Mouse (Mus musculus): ENCODE results near the gene Unc93a. TPM values are rescaled to one million over a fixed set of nuclear protein-coding genes. Genes with fewer than 3 reads are reported as not detected.
"Not testable (repeated sequence)": the region's sequence is repeated elsewhere in the genome, so short reads cannot be mapped to it uniquely, and the experiment has no call there.

Unc93a gene
- 0.77 and 15.8 TPM in 2 replicates for polyA plus RNA-seq (2012; rRNA removed)

DNA sequence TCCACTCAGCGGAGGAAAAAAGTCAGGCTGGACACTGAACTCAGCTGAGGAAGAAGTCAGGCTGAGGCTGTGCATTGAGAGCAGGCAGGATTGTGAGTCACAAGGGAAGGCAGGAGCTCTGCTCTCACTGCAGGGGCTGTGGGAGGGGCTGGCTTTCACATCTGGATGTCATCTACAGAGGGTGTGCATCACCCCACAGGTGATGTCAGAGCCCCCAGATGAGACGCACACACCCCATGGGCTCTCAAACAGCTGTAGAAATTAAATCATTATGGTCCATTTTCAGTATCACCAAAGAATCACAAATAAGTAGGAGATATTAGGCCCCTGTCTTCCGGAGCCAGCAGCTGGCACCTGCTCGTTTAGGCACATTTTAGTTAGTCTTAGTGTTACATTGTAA is at the start of gene Unc93a:
TSS of gene Unc93a (minus strand) at position 101 of the 400 bp plus-strand sequence.
- not testable (repeated sequence) for H3K4me3 ChIP-seq (ENCODE audit: low read depth, low read length); H3K27me3 ChIP-seq (ENCODE audit: control insufficient read depth, insufficient read depth, low read length); H3K36me3 ChIP-seq (ENCODE audit: control insufficient read depth, insufficient read depth, low read length); H3K4me1 ChIP-seq (ENCODE audit: control insufficient read depth, insufficient read depth, insufficient read length, low read length)
- H3K27ac ChIP-seq (ENCODE audit: insufficient read depth, low read depth, low read length): peak within 1 kb of the TSS; percentile 71
- 61% methylated on average over 3 of the region's 4 CpGs for WGBS

DNA sequence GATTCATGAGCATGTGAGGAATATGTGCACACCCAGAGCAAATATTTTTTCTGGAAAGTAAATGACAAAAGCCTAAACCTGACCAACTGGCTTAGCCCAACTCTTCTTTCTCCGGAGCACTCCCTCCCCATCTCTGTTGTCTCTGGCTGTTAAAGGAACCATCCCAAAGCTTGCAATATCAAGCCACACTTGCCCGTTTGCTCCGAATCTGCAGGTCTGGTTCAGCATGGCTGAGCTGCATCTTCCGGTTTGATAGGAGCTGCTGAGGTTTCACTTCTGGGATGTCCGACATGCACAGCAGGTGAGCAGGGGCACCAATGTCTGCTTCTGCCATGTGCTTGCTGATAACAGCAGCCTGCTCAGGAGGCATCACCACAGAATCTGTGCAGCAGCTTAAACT is 48.9 kb upstream of the Unc93a start:
- H3K4me3 ChIP-seq (ENCODE audit: low read depth, low read length); H3K4me1 ChIP-seq (ENCODE audit: control insufficient read depth, insufficient read depth, insufficient read length, low read length); H3K36me3 ChIP-seq (ENCODE audit: control insufficient read depth, insufficient read depth, low read length); H3K27me3 ChIP-seq (ENCODE audit: control insufficient read depth, insufficient read depth, low read length); H3K27ac ChIP-seq (ENCODE audit: insufficient read depth, low read depth, low read length): not testable (repeated sequence)
- 90% methylated on average over 5 of the region's 5 CpGs for WGBS

DNA sequence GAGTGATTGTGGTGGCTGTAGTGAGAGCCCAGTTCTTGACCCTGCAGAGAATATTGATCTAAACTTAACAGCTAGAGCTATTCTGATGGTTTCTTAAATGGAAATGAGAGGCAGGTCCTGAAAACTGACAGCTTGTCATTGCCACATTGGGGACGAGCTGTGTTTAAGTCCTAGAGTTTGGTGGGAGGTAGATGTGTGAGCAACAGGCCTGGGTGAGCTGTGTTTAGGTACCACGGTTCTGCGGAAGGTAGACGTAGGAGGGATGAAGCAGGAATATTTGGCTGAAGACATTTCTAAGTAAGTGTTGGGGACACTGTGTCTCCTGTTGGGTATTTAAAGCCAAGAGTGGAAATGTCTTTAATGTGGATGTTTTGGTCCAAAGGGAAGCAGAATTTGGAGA is 47.4 kb upstream of the Unc93a start:
- not testable (repeated sequence) for H3K36me3 ChIP-seq (ENCODE audit: control insufficient read depth, insufficient read depth, low read length); H3K27ac ChIP-seq (ENCODE audit: insufficient read depth, low read depth, low read length); H3K4me1 ChIP-seq (ENCODE audit: control insufficient read depth, insufficient read depth, insufficient read length, low read length); H3K27me3 ChIP-seq (ENCODE audit: control insufficient read depth, insufficient read depth, low read length); H3K4me3 ChIP-seq (ENCODE audit: low read depth, low read length)
- WGBS: 85% methylated on average over 4 of the region's 4 CpGs

DNA sequence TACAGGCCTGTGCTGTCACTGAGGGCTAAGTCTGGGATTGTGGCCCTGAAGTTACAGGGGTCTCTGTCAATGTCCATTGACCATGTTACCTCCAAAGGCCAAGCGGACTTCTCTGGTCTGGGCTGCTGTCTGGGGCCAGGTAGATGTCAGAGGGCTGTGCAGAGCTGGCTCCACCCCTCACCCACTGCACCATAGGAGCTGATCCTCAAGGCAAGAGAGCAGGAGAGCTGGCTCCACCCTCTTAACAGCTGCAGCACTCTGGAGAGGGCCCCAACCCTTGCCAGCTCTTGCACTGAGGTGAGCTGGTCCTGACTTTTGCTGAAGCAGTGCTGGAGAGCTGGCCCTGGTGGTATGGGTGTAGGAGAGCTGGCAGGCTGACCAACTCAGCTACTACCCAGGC is 46.2 kb upstream of the Unc93a start:
- WGBS: 57% methylated on average over 1 of the region's 1 CpGs
- not testable (repeated sequence) for H3K27ac ChIP-seq (ENCODE audit: insufficient read depth, low read depth, low read length); H3K4me1 ChIP-seq (ENCODE audit: control insufficient read depth, insufficient read depth, insufficient read length, low read length); H3K4me3 ChIP-seq (ENCODE audit: low read depth, low read length); H3K27me3 ChIP-seq (ENCODE audit: control insufficient read depth, insufficient read depth, low read length); H3K36me3 ChIP-seq (ENCODE audit: control insufficient read depth, insufficient read depth, low read length)

DNA sequence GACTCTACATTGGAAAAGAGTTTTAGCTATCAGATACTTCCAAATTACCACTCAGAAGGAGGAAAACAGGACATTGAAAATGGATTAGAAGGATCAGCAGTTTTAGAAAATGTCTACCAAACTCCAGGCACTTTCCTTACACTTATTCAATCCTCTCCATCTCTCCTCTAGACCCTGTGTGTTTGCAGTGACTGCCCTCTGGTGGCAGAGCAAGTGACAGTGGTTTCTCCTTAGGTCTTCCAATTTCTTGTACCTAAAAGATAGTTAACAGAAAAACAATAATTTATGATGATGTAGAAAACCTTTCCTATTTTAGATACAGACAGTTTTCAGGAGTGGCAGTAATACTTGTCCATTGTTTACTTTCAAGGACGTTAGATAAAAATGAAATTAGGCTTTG is 44.0 kb upstream of the Unc93a start:
- WGBS: 57% methylated on average over 1 of the region's 1 CpGs
- not testable (repeated sequence) for H3K27me3 ChIP-seq (ENCODE audit: control insufficient read depth, insufficient read depth, low read length); H3K27ac ChIP-seq (ENCODE audit: insufficient read depth, low read depth, low read length)

DNA sequence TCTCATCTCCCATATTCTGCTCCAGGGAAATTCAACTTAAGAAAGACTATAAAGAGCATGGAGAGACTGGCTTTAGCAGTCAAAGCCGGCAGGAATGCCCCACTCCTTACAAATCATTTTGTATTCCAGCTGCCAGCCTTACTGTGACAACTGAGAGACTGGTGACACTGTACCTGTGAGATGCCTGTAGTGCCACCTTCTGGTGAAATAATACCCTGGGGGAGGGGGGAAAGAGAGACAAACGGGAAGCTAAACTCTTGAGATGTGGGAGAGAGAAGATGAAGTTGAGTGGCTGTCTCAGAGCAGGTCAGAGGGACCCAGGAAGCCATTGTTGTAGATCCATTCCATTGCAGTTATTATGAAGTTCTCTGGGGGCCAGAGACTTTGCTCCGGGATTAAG is 42.4 kb upstream of the Unc93a start:
- not testable (repeated sequence) for H3K27ac ChIP-seq (ENCODE audit: insufficient read depth, low read depth, low read length); H3K36me3 ChIP-seq (ENCODE audit: control insufficient read depth, insufficient read depth, low read length); H3K27me3 ChIP-seq (ENCODE audit: control insufficient read depth, insufficient read depth, low read length); H3K4me1 ChIP-seq (ENCODE audit: control insufficient read depth, insufficient read depth, insufficient read length, low read length); H3K4me3 ChIP-seq (ENCODE audit: low read depth, low read length)
- WGBS: 24% methylated on average over 2 of the region's 3 CpGs

More for the DNA sequence above, 44.0 kb upstream of the Unc93a start:
- H3K4me1 ChIP-seq (ENCODE audit: control insufficient read depth, insufficient read depth, insufficient read length, low read length); H3K36me3 ChIP-seq (ENCODE audit: control insufficient read depth, insufficient read depth, low read length); H3K4me3 ChIP-seq (ENCODE audit: low read depth, low read length): not testable (repeated sequence)

DNA sequence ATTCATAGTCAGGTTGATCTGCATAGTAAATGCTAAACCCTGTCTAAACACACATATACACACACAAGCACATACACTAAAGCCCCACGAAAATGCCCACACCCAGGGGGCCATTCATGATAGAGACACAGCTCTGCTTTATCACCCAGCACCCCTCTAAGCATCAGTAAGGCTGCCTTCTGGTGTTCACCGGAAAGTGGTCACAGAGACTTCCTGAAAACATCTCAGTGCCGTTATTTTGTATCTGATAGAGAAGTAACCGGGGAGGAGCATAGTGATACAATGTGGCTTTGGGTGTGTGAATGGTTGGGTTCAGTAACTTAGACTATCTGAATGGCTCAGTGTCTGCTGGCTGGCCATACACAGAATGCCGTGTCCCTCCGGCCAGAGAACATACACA is 42.0 kb upstream of the Unc93a start:
- WGBS: 86% methylated on average over 6 of the region's 6 CpGs
- H3K27me3 ChIP-seq (ENCODE audit: control insufficient read depth, insufficient read depth, low read length); H3K27ac ChIP-seq (ENCODE audit: insufficient read depth, low read depth, low read length); H3K36me3 ChIP-seq (ENCODE audit: control insufficient read depth, insufficient read depth, low read length); H3K4me1 ChIP-seq (ENCODE audit: control insufficient read depth, insufficient read depth, insufficient read length, low read length); H3K4me3 ChIP-seq (ENCODE audit: low read depth, low read length): not testable (repeated sequence)

DNA sequence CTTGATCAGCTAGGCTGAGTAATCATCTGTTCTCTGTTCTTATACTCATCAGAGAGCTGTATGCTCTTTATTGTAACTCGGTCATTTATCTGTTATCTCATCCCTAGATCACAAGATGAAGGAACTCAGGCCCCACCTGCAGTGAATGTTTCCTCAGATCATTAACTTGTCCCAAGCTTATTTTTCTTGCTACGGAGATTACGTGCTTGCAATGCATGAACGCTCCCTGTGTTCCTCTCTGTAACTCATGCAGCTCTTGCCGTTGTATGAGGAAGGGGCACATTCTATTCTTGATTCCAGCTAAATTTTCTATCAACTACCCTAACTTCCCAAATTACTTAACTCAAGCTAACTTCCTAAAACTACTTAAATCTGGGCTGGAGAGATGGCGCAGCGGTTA is 14.5 kb upstream of the Unc93a start:
- WGBS: 85% methylated on average over 7 of the region's 7 CpGs
- not testable (repeated sequence) for H3K27me3 ChIP-seq (ENCODE audit: control insufficient read depth, insufficient read depth, low read length); H3K4me1 ChIP-seq (ENCODE audit: control insufficient read depth, insufficient read depth, insufficient read length, low read length); H3K4me3 ChIP-seq (ENCODE audit: low read depth, low read length); H3K36me3 ChIP-seq (ENCODE audit: control insufficient read depth, insufficient read depth, low read length); H3K27ac ChIP-seq (ENCODE audit: insufficient read depth, low read depth, low read length)

DNA sequence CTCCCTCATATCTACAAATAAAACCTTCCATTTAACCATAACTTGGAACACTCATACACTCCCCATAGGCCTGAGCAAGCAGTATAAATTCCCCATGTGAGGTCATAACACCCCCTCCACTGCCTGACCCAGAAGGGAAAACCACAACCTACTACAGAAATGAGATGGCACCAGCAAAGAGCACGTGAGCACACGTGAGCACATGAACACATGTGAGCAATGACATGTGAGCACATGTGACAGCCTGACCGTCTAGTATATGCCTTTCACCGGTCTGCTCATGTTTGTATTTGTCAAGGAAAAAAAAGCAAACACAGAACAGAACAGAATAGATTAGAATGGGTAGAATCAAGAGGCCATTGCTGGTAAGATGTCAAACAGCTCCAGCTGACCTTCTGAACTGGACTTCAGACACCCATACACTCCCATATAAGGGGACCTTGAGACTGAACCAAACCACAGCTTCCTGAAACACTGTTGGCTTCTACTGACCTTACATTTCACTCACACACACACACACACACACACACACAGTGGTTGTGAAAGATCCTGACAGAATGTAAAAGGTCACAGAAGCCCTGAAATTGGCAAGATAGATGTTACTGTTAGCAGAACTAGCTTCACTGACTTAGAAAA is 13.1 kb upstream of the Unc93a start:
- H3K4me1 ChIP-seq (ENCODE audit: control insufficient read depth, insufficient read depth, insufficient read length, low read length); H3K36me3 ChIP-seq (ENCODE audit: control insufficient read depth, insufficient read depth, low read length); H3K27me3 ChIP-seq (ENCODE audit: control insufficient read depth, insufficient read depth, low read length); H3K4me3 ChIP-seq (ENCODE audit: low read depth, low read length): not testable (repeated sequence)
- H3K27ac ChIP-seq (ENCODE audit: insufficient read depth, low read depth, low read length): peak overlapping the region; percentile 28; the same call in 1 of the 2 replicates
- 72% methylated on average over 4 of the region's 4 CpGs for WGBS

DNA sequence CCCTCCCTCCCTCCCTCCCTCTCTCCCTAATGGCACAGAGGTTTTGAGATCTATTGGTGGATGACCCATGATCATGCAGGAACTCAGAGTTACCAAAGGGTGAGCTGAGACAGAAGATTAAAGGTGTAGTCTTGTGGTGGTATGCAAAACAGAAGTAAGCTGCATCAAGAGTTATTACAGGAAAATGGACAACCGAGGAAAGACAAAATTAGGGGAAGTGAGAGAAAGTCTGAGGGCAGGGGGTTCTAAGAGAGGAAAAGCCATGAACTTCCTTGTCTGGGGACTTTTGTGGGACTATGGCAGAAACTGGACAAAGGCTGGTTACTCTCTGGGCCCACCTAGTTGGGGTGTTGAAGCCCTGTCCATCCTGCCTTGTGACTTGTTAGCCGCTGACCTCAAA is 11.1 kb upstream of the Unc93a start:
- H3K4me3 ChIP-seq (ENCODE audit: low read depth, low read length); H3K36me3 ChIP-seq (ENCODE audit: control insufficient read depth, insufficient read depth, low read length); H3K27me3 ChIP-seq (ENCODE audit: control insufficient read depth, insufficient read depth, low read length); H3K4me1 ChIP-seq (ENCODE audit: control insufficient read depth, insufficient read depth, insufficient read length, low read length); H3K27ac ChIP-seq (ENCODE audit: insufficient read depth, low read depth, low read length): not testable (repeated sequence)
- no CpG with 5 or more reads among the region's 2 CpGs for WGBS

DNA sequence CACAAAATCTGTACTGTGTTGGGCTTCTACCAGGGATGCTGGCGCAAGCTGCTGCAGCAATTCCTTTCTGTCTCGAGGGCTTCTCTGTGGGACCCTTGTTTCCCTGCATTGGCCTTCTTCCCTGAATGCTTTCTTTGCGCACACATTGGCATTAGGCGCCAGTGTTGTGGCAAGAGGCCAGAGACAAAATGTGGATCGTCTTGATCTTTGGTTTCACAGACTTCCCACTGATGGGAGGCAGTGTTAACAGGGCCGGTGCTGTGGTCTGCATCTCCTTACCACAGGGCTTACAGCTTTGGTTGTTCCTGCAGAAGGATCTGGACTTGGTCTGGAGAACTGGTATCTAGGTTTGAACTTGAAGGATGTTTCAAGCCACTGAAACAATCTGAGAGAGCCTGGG is 3.7 kb upstream of the Unc93a start:
- H3K27me3 ChIP-seq (ENCODE audit: control insufficient read depth, insufficient read depth, low read length); H3K27ac ChIP-seq (ENCODE audit: insufficient read depth, low read depth, low read length); H3K4me1 ChIP-seq (ENCODE audit: control insufficient read depth, insufficient read depth, insufficient read length, low read length); H3K4me3 ChIP-seq (ENCODE audit: low read depth, low read length); H3K36me3 ChIP-seq (ENCODE audit: control insufficient read depth, insufficient read depth, low read length): not testable (repeated sequence)
- WGBS: 40% methylated on average over 2 of the region's 6 CpGs

DNA sequence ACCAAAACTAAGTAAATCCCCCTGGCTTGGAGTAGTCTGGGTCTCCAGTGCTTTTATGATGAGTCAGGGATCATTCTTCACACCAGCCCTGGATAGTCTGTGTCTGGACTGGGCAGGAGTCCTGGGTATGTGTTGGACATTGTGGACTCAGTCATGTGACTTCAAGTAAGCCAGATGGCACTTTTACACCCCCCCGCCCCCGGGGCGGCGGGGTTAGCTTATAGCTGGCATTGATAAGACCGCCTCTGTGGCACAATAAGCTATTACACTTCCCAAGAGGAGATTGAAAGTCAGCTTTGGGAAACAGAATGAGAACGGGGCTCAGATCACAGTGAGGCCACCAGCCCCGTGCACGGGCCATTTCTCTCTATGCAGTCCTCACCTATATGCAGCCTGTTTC is 742 bp upstream of the Unc93a start:
- 20% methylated on average over 8 of the region's 8 CpGs for whole genome bisulfite sequencing
- not testable (repeated sequence) for H3K36me3 ChIP-seq (ENCODE audit: control insufficient read depth, insufficient read depth, low read length); H3K4me3 ChIP-seq (ENCODE audit: low read depth, low read length); H3K4me1 ChIP-seq (ENCODE audit: control insufficient read depth, insufficient read depth, insufficient read length, low read length); H3K27me3 ChIP-seq (ENCODE audit: control insufficient read depth, insufficient read depth, low read length)
- H3K27ac ChIP-seq (ENCODE audit: insufficient read depth, low read depth, low read length): peak overlapping the region; percentile 71
